Mouse (Mus musculus) cerebellum, adult 2 months (tissue): ENCODE measurements around the gene Calu. TPM values are rescaled to one million over a fixed set of nuclear protein-coding genes. Genes with fewer than 3 reads are reported as not detected.
"Not testable (repeated sequence)": the region's sequence is repeated elsewhere in the genome, so short reads cannot be mapped to it uniquely, and the experiment has no call there.

Experiments
- DNase-seq, 2 experiments: peaks; one replicate each; pipeline ENCODE4 v3.0.0; 2021
- H3K27ac ChIP-seq: fragments of 200-500 bp; 2 replicates; pipeline ENCODE4 v1.5.1; 2012; ENCODE audit warnings: low read length, control low read depth, inconsistent platforms; ENCODE audit not compliant: insufficient read depth
- H3K27me3 ChIP-seq: fragments of 200-500 bp; 2 replicates; pipeline ENCODE4 v1.6.1; 2012; ENCODE audit warnings: inconsistent platforms, mild to moderate bottlenecking, low read length, moderate library complexity; ENCODE audit not compliant: control insufficient read depth, insufficient read depth
- H3K4me1 ChIP-seq: fragments of 200-500 bp; 2 replicates; pipeline ENCODE4 v1.6.1; 2011; ENCODE audit warnings: low read length; ENCODE audit not compliant: control insufficient read depth, insufficient read depth
- H3K4me3 ChIP-seq: fragments of 200-500 bp; replicated peaks from 2 replicates; pipeline ENCODE3; 2011; ENCODE audit warnings: mild to moderate bottlenecking, low read depth, low read length, control low read depth; ENCODE audit not compliant: insufficient read depth
- CTCF ChIP-seq: fragments of 200-500 bp; IDR thresholded peaks from 2 replicates; pipeline ENCODE4 v1.5.1; 2011; ENCODE audit warnings: low read depth, mild to moderate bottlenecking, control low read depth, low read length, moderate library complexity, borderline replicate concordance; ENCODE audit not compliant: insufficient read depth
- POLR2A ChIP-seq: fragments of 200-500 bp; IDR thresholded peaks from 2 replicates; pipeline ENCODE4 v1.6.1; 2011; ENCODE audit warnings: low read length, control low read depth, borderline replicate concordance; ENCODE audit not compliant: insufficient read depth
- WGBS: fragments of 180-500 bp; shearing (Covaris S2); methylation state at CpG from one replicate; pipeline ENCODE4 v1.1.7; 2018; 5-methylcytosine and 5-hydroxymethylcytosine counted together
- polyA plus RNA-seq: library from polyadenylated mRNA; depleted of rRNA; stranded (reverse); fragments of >200 nt; gene quantifications from 2 replicates; pipeline ENCODE4 v1.2.3, GENCODE M21; 2012

Gene Calu
- polyA plus RNA-seq, 1 experiment, result 68.6 TPM

DNA sequence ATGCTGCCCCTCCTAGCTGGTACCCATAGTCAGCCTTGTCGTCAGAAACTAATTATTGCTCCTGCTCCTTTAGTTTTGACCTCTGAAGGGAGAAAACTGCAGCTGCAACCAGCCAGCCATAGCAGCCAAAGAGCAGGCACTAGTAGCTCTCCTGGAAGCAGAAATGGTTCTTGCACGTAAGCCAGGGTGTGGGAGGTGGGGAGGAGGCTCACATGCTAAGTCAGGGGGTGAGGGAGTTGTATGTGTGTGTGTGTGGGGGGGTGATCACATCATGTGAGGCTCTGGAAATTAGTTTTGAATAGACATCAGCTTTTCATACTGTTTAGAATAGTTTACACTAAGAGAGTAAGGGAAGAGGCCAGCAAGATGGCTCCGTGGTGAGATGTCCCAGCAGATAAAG is 29.9 kb upstream of the Calu start:
- Histone ChIP-seq H3K4me3 (no peak overlapping the region), H3K27ac (no peak overlapping the region), H3K27me3 (no peaks in the 10 kb centered on the region), H3K4me1 (no peaks in the 10 kb centered on the region)
- no peak for DNase-seq
- TF ChIP-seq POLR2A (no peak), CTCF (no peak)
- WGBS, result 65% methylated on average over 3 of the region's 3 CpGs

DNA sequence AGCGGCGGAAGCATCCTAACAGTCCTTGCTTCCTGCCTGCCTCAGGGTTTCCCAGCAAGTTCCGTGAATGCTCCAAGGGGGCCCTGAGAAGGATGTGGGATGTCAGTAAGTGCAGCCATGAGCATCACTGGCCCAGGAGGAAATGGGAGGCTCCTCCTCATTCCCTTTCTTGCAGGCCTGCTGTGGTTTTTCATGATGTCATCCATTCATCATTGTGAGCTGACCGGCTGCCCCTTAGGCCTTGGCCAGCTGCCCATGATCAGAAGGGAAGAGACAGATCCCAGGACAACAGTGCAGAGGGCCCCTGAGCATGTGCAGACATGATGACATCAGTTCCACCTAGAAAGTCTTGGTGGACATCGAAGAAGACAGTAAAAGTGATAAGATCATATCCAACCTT is 29.0 kb upstream of the Calu start, which contains the start of gene Fam71f1:
Fam71f1 (plus strand) TSS at position 262 of the 400 bp plus-strand sequence.
- DNase-seq, result no peak
- H3K27me3 ChIP-seq, result no peaks in the 10 kb centered on the region
- H3K27ac ChIP-seq, result no peak within 1 kb of the TSS
- H3K4me1 ChIP-seq, result no peaks in the 10 kb centered on the region
- H3K4me3 ChIP-seq, result no peak within 1 kb of the TSS
- WGBS, result 67% methylated on average over 5 of the region's 5 CpGs
- TF ChIP-seq CTCF (no peak), POLR2A (no peak)

DNA sequence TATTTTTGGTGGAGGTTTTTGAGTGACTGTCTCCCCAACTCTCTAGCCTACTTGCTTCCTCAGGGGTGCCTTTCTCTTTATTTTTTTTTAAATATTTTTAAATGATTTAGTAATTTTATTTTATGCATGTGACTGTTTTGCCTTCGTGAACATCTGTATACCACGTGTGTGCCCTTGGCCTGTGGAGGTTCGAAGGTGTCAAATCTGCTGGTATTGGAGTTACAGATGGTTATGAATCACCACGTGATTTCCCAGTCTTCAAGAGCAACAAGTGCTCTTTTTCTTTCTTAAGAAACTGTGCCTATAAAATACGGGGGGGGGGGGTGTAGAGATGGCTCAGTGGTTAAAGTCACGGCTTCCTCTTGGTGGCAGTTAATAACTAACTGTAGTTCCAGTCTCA is 26.3 kb upstream of the Calu start:
- no peak for DNase-seq
- Histone ChIP-seq H3K27ac (no peak overlapping the region), H3K27me3 (no peaks in the 10 kb centered on the region), H3K4me3 (no peak overlapping the region), H3K4me1 (no peaks in the 10 kb centered on the region)
- 78% methylated on average over 6 of the region's 6 CpGs for WGBS
- TF ChIP-seq CTCF (no peak), POLR2A (no peak)

DNA sequence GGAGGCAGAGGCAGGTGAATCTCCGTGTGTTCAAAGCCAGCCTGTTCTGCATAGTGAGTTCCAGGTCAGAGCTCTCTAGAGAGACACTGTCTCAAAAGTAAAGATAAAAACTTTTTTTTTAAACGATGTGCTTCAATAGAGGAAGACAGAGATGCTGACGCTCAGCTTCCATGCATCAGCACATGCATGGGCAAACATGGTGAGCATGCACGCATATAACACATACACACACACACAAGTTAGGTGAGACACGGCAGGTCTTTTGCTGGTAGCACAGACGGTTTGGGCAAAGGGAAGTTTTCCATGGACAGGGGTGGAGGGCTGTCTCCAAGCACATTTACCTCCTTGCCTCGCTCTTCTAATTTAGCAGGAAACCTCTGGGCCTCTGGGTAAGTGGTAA is 25.7 kb upstream of the Calu start:
- Histone ChIP-seq H3K27ac (no peak overlapping the region), H3K27me3 (no peaks in the 10 kb centered on the region), H3K4me1 (no peaks in the 10 kb centered on the region), H3K4me3 (no peak overlapping the region)
- WGBS, result 94% methylated on average over 7 of the region's 7 CpGs
- no peak for DNase-seq
- no peak for TF ChIP-seq CTCF
- no peak for TF ChIP-seq POLR2A

DNA sequence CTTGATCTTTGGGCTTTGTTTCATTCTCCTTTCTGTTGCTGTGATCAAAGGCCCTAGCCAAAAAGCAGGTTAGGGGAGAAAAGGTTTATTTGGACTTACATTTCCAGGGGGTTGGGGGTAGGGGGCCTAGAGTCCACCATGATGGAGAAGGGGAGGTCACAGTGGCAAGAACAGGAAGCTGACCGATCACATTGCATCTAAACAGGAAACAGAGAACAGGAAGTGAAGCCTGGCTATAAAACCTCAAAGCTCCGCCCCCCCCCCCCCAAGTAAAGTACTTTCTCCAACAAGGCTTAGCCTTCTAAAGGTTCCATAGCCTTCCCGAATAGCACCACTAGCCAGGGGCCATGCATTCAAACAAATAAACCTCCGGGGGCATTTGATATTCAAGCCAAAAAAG is 25.1 kb upstream of the Calu start:
- 85% methylated on average over 4 of the region's 4 CpGs for WGBS
- TF ChIP-seq CTCF (no peak), POLR2A (no peak)
- no peak for DNase-seq
- no peak overlapping the region for H3K27ac ChIP-seq
- no peak overlapping the region for H3K4me3 ChIP-seq
- H3K27me3 ChIP-seq, result no peaks in the 10 kb centered on the region
- no peaks in the 10 kb centered on the region for H3K4me1 ChIP-seq

DNA sequence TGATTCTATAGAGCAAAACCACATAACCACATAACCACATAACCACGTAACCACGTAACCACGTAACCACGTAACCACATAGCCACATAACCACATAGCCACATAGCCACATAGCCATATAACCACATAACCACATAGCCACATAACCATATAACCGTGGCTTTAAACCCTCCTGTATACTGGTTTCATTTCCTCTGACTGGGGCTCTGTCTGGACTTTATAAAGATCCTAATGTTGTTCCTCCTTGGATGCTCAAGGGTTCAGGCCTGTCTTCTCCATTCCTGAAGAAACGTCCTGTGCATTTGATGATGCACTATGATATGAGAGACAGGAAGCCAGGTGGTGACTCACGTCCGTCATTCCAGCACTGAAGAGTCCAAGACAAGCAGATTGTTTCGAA is 20.9 kb upstream of the Calu start:
- Histone ChIP-seq H3K27ac (no peak overlapping the region), H3K4me1 (no peaks in the 10 kb centered on the region), H3K27me3 (no peaks in the 10 kb centered on the region), H3K4me3 (no peak overlapping the region)
- DNase-seq, result no peak
- TF ChIP-seq POLR2A, result no peak
- no peak for TF ChIP-seq CTCF
- WGBS, result 88% methylated on average over 9 of the region's 9 CpGs

DNA sequence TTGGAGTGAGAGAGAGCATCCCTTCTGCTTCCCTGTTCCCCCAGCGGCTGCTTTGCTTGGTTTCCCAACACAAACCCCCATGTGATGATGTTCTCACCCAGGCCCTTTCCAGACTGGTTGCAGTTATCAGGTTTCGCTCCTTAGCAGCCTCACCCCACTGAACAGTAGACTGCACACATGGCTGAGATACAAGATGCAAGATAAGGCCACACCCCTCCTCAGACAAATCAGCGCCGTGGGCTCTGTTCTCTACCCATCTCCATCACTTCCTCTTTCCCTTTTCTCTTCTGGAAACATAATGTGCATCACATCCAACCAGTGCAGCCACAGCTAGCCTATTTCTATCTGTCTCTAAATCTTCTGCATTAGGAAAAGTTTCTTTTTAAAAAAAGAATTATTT is 18.4 kb upstream of the Calu start:
- no peak overlapping the region for H3K27ac ChIP-seq
- H3K4me1 ChIP-seq, result no peaks in the 10 kb centered on the region
- WGBS, result 75% methylated on average over 4 of the region's 4 CpGs
- TF ChIP-seq POLR2A (no peak), CTCF (no peak)
- H3K4me3 ChIP-seq, result no peak overlapping the region
- no peak for DNase-seq
- H3K27me3 ChIP-seq, result no peaks in the 10 kb centered on the region

DNA sequence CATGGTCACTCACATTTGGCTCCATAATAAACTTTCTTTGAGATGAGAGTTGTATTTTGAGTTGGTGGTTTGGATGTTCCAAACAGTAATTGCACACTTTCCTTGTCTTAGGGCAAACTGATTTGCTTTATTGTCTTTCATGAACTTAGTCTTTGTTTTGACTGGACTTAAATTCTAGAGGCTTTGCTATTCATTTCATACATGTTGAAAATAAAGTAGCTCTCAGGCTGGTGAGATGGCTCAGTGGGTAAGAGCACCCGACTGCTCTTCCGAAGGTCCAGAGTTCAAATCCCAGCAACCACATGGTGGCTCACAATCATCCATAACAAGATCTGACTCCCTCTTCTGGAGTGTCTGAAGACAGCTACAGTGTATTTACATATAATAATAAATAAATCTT is 1.4 kb upstream of the Calu start:
- WGBS, result 86% methylated on average over 2 of the region's 2 CpGs
- DNase-seq, H3K4me1 ChIP-seq, H3K4me3 ChIP-seq, H3K27ac ChIP-seq, H3K27me3 ChIP-seq: not testable (repeated sequence)
